8 mouse cellular contexts compared by ENCODE assay signal in the genomic region with DNA sequence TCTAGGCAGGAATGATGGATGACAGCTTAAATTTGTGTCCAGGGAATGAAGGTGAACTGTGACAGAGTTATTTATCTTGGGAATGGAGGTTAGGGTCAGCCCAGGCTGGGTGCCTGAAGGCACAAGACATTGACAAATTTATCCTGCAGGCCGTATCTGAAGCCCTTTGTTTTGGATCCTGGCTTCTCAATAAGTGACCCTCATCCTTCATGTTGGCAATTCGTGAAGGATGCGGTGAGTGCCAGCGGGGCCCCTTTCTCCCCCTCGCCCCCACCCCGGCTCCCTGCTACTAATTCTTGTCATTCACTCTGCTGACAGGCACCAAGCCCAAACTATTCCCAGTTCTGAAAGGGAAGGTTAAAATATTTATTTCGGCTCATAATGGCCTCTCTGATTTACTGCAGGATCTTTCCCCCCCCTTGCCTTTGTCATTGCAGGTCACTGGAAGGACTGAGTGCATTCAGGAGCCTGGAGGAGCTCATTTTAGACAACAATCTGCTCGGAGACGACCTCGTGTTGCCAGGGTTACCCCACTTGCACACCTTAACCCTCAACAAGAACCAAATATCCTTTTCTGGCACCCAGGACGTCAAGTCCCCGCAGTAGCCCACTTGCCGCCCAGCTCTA.
DNase-seq lines count a peak whose midpoint lies in the region; ATAC-seq and TF ChIP-seq lines count a peak whose summit lies in the region.

No protein-coding gene starts in this region.

- no peak for TF ChIP-seq CTCF in layer of hippocampus, adult 2 months (conservative IDR thresholded peaks at IDR 0.05)

- no peak for ATAC-seq in forebrain, embryonic 12.5 days (ENCODE audit: low FRiP score)
- no peak for ATAC-seq in stomach, embryonic 15.5 days (ENCODE audit: insufficient read depth, low FRiP score, low read depth)

- DNase-seq in layer of hippocampus, adult 2 months (ENCODE audit: low spot score in 2 of 2): no peak
- DNase-seq in layer of hippocampus, adult 9-11 months: no peak
- peak; percentile 42 for DNase-seq in kidney, postnatal 10 days
- no peak for DNase-seq in urinary bladder, adult 2 months (ENCODE audit: low spot score)
- DNase-seq in natural killer cell, adult 2 months (ENCODE audit: low spot score in 2 of 2): no peak
- no peak for DNase-seq in left cerebral cortex, adult 11 months (ENCODE audit: low spot score)

- H3K27me3 ChIP-seq in forebrain, embryonic 12.5 days: peaks cover 60% of the 10 kb centered on the region
- no peaks in the 10 kb centered on the region for H3K27me3 ChIP-seq in stomach, embryonic 15.5 days (replicated peaks)

- H3K9me3 ChIP-seq in forebrain, embryonic 12.5 days: no peaks in the 10 kb centered on the region
- H3K9me3 ChIP-seq in stomach, embryonic 15.5 days: no peaks in the 10 kb centered on the region

- H3K4me3 ChIP-seq in layer of hippocampus, adult 2 months: peak overlapping the region; percentile 38
- no peak overlapping the region for H3K4me3 ChIP-seq in forebrain, embryonic 12.5 days (replicated peaks)
- no peak overlapping the region for H3K4me3 ChIP-seq in stomach, embryonic 15.5 days (replicated peaks)

- no peaks in the 10 kb centered on the region for H3K36me3 ChIP-seq in forebrain, embryonic 12.5 days (replicated peaks)
- H3K36me3 ChIP-seq in stomach, embryonic 15.5 days: no peaks in the 10 kb centered on the region

- 18% methylated on average over 13 of the region's 13 CpGs for WGBS in forebrain, embryonic 12.5 days
- 26% methylated on average over 13 of the region's 13 CpGs for WGBS in stomach, embryonic 15.5 days

- H3K27ac ChIP-seq in layer of hippocampus, adult 2 months: peak overlapping the region; percentile 70; the same call in 1 of the 2 replicates
- H3K27ac ChIP-seq in forebrain, embryonic 12.5 days: no peak overlapping the region
- 0 out of 2 replicates have a peak overlapping the region, but pooled peaks have one; percentile 11 for H3K27ac ChIP-seq in stomach, embryonic 15.5 days

- H3K4me1 ChIP-seq in forebrain, embryonic 12.5 days: peaks cover 34% of the 10 kb centered on the region
- H3K4me1 ChIP-seq in stomach, embryonic 15.5 days: peaks cover 21% of the 10 kb centered on the region

- H3K9ac ChIP-seq in forebrain, embryonic 12.5 days: no peak overlapping the region
- H3K9ac ChIP-seq in stomach, embryonic 15.5 days: no peak overlapping the region

- H3K4me2 ChIP-seq in forebrain, embryonic 12.5 days: peak overlapping the region; percentile 15; the same call in 1 of the 2 replicates
- H3K4me2 ChIP-seq in stomach, embryonic 15.5 days: peak overlapping the region; percentile 29; the same call in 1 of the 2 replicates
